Mouse (Mus musculus): ENCODE measurements at regions not wholly inside any gene's neighbourhood (a gene's known extent, or its start where the extent isn't known, plus 50 kb on each side); places are given as distances from the start of the nearest gene placed in this dataset.

DNA sequence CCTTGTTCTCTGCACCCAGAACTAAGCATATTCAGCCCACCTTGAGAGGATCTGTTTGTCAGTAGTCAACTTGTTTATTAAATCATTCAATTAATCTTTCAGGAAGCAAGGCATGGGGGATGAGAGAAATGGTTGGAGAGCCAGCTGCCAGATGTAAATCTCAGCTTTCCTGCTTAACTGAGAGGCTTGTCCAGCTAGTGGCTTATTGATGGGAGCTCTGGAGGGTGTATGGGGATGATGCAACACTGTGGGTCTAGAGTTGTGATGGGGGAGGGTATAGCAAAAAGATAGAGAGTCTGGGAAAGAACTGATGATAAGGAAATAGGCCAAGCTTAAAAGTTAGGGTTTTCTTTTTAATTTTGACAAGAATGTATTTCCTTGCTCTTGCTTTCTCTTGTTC is 2163.3 kb downstream of the 9330182O14Rik start:
- no peak overlapping the region for H3K27ac ChIP-seq (ENCODE audit: control insufficient read depth, insufficient read depth, low read depth, low read length, poor library complexity)
- no peak overlapping the region for H3K4me3 ChIP-seq (replicated peaks; ENCODE audit: control insufficient read depth, low read depth, low read length)
- no peaks in the 10 kb centered on the region for H3K4me1 ChIP-seq (ENCODE audit: control insufficient read depth, insufficient read depth, low read length)
- TF ChIP-seq POLR2A (IDR thresholded peaks at IDR 0.05; ENCODE audit: borderline replicate concordance, control insufficient read depth, low read depth, low read length) (no peak), CTCF (IDR thresholded peaks at IDR 0.05; ENCODE audit: control insufficient read depth, insufficient read depth, low read length) (no peak)

DNA sequence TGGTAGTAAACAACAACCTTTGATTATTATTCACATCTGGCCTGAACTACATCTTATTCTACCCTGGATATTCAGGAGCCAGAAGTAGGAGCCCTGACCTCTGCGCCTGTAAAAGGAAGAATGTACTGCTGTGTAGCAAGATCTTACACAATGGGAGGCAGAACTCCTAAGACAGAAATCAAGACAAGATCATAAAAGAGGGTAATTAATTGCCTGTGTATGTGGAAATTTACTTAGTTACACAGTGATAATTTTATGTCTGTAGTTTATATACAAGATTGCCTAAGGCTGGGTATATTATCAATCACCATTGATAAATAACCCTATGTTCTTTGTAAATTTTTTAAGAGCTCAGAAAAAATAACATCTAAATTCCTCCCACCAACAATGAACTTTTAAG is 2167.8 kb downstream of the 9330182O14Rik start:
- Histone ChIP-seq H3K4me1 (ENCODE audit: control insufficient read depth, insufficient read depth, low read length) (no peaks in the 10 kb centered on the region), H3K4me3 (replicated peaks; ENCODE audit: control insufficient read depth, low read depth, low read length) (no peak overlapping the region), H3K27ac (ENCODE audit: control insufficient read depth, insufficient read depth, low read depth, low read length, poor library complexity) (no peak overlapping the region)
- no peak for TF ChIP-seq POLR2A (IDR thresholded peaks at IDR 0.05; ENCODE audit: borderline replicate concordance, control insufficient read depth, low read depth, low read length)
- no peak for TF ChIP-seq CTCF (IDR thresholded peaks at IDR 0.05; ENCODE audit: control insufficient read depth, insufficient read depth, low read length)
- 60% methylated on average over 1 of the region's 1 CpGs for WGBS

- Histone ChIP-seq H3K4me3 (replicated peaks; ENCODE audit: control insufficient read depth, low read depth, low read length) (no peak overlapping the region), H3K4me1 (ENCODE audit: control insufficient read depth, insufficient read depth, low read length) (no peaks in the 10 kb centered on the region), H3K27ac (ENCODE audit: control insufficient read depth, insufficient read depth, low read depth, low read length, poor library complexity) (no peak overlapping the region)
- WGBS: 64% methylated on average over 3 of the region's 3 CpGs
- TF ChIP-seq POLR2A (IDR thresholded peaks at IDR 0.05; ENCODE audit: borderline replicate concordance, control insufficient read depth, low read depth, low read length): no peak
- no peak for TF ChIP-seq CTCF (IDR thresholded peaks at IDR 0.05; ENCODE audit: control insufficient read depth, insufficient read depth, low read length)
These were observed 2169.9 kb downstream of the 9330182O14Rik start for GRCm38 (mm10) chr15:42304097-42304496.

GRCm38 (mm10) chr15:42309586-42309985 is 2175.4 kb downstream of the 9330182O14Rik start:
- TF ChIP-seq CTCF (IDR thresholded peaks at IDR 0.05; ENCODE audit: control insufficient read depth, insufficient read depth, low read length): no peak
- no peak for TF ChIP-seq POLR2A (IDR thresholded peaks at IDR 0.05; ENCODE audit: borderline replicate concordance, control insufficient read depth, low read depth, low read length)
- Histone ChIP-seq H3K27ac (ENCODE audit: control insufficient read depth, insufficient read depth, low read depth, low read length, poor library complexity) (no peak overlapping the region), H3K4me1 (ENCODE audit: control insufficient read depth, insufficient read depth, low read length) (no peaks in the 10 kb centered on the region), H3K4me3 (replicated peaks; ENCODE audit: control insufficient read depth, low read depth, low read length) (no peak overlapping the region)
- 15% methylated on average over 5 of the region's 5 CpGs for WGBS

- WGBS: 72% methylated on average over 4 of the region's 4 CpGs
- TF ChIP-seq POLR2A (IDR thresholded peaks at IDR 0.05; ENCODE audit: borderline replicate concordance, control insufficient read depth, low read depth, low read length) (no peak), CTCF (IDR thresholded peaks at IDR 0.05; ENCODE audit: control insufficient read depth, insufficient read depth, low read length) (no peak)
- Histone ChIP-seq H3K27ac (ENCODE audit: control insufficient read depth, insufficient read depth, low read depth, low read length, poor library complexity) (no peak overlapping the region), H3K4me1 (ENCODE audit: control insufficient read depth, insufficient read depth, low read length) (no peaks in the 10 kb centered on the region), H3K4me3 (replicated peaks; ENCODE audit: control insufficient read depth, low read depth, low read length) (no peak overlapping the region)
These were observed 2177.0 kb downstream of the 9330182O14Rik start for GRCm38 (mm10) chr15:42311166-42311565.

DNA sequence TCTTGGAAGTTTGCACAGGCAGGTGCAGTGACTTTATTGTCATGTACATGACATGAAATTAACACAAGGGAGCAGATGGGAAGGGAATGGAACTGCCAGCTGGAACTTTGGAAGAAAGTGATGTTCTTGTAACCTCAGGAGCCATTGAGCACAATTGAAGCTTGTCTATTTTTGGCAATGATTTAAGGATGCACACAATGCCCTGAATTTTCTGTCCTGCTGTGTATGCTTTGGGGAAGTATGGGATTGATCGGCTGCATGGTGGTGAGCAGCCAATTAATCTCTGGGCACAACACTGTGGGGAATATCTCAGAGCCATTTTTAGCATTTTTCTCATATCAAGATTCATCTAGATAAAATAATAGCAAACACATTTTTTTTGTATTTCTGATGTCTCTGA is 2186.2 kb downstream of the 9330182O14Rik start:
- no peaks in the 10 kb centered on the region for H3K4me1 ChIP-seq (ENCODE audit: control insufficient read depth, insufficient read depth, low read length)
- 71% methylated on average over 1 of the region's 1 CpGs for WGBS
- TF ChIP-seq POLR2A (IDR thresholded peaks at IDR 0.05; ENCODE audit: borderline replicate concordance, control insufficient read depth, low read depth, low read length) (no peak), CTCF (IDR thresholded peaks at IDR 0.05; ENCODE audit: control insufficient read depth, insufficient read depth, low read length) (no peak)

GRCm38 (mm10) chr15:42322940-42323339 is 2188.8 kb downstream of the 9330182O14Rik start:
- TF ChIP-seq POLR2A (IDR thresholded peaks at IDR 0.05; ENCODE audit: borderline replicate concordance, control insufficient read depth, low read depth, low read length): no peak
- TF ChIP-seq CTCF (IDR thresholded peaks at IDR 0.05; ENCODE audit: control insufficient read depth, insufficient read depth, low read length): no peak
- WGBS: 65% methylated on average over 1 of the region's 1 CpGs
- no peaks in the 10 kb centered on the region for H3K4me1 ChIP-seq (ENCODE audit: control insufficient read depth, insufficient read depth, low read length)
- H3K4me3 ChIP-seq (replicated peaks; ENCODE audit: control insufficient read depth, low read depth, low read length): no peak overlapping the region
- no peak overlapping the region for H3K27ac ChIP-seq (ENCODE audit: control insufficient read depth, insufficient read depth, low read depth, low read length, poor library complexity)

More for the DNA sequence above, 2186.2 kb downstream of the 9330182O14Rik start:
- Histone ChIP-seq H3K4me3 (replicated peaks; ENCODE audit: control insufficient read depth, low read depth, low read length) (no peak overlapping the region), H3K27ac (ENCODE audit: control insufficient read depth, insufficient read depth, low read depth, low read length, poor library complexity) (no peak overlapping the region)

DNA sequence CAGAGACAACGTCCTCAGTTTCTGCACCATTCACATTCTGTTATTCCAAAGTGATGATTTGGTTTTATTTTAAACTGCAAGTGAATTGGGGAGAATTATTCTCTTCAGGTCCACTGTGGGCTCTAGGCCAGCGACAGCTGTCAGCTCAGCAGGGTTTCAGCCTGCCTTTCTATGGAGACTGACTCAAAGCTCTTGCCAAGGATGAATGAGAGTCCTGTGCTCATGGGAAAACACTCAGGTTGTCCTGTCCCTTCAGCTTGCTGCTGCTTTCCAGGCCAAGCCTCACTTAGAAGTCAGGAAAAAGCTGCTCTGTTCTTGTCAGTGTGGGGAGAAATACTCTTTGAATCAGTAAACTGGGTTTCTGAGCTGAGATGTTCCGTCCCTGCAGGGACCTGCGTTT is 2191.1 kb downstream of the 9330182O14Rik start:
- Histone ChIP-seq H3K4me1 (ENCODE audit: control insufficient read depth, insufficient read depth, low read length) (no peaks in the 10 kb centered on the region), H3K27ac (ENCODE audit: control insufficient read depth, insufficient read depth, low read depth, low read length, poor library complexity) (no peak overlapping the region), H3K4me3 (replicated peaks; ENCODE audit: control insufficient read depth, low read depth, low read length) (no peak overlapping the region)
- 79% methylated on average over 4 of the region's 4 CpGs for WGBS
- TF ChIP-seq CTCF (IDR thresholded peaks at IDR 0.05; ENCODE audit: control insufficient read depth, insufficient read depth, low read length): no peak
- no peak for TF ChIP-seq POLR2A (IDR thresholded peaks at IDR 0.05; ENCODE audit: borderline replicate concordance, control insufficient read depth, low read depth, low read length)

DNA sequence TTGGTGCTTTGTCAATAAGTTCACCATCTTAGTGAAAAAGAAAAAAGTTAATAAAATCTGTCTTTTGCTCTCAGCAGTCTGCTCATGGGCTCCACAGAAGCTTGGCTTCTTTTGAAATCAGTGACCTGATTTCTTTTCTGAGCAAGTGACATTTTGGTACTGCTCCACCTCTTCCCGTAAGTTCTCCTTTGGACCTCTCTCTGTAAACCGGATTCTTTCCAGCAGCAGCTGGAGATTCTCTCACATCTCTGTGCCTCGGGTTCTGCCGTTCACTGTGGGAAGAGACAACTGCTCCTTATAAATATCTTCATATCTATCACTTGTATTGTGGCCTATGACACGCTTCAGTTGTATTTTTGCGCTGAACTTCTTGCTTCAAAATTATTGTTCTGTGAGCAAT is 2194.4 kb downstream of the 9330182O14Rik start:
- WGBS: 87% methylated on average over 6 of the region's 6 CpGs
- TF ChIP-seq POLR2A (IDR thresholded peaks at IDR 0.05; ENCODE audit: borderline replicate concordance, control insufficient read depth, low read depth, low read length): no peak
- no peak for TF ChIP-seq CTCF (IDR thresholded peaks at IDR 0.05; ENCODE audit: control insufficient read depth, insufficient read depth, low read length)
- no peak overlapping the region for H3K27ac ChIP-seq (ENCODE audit: control insufficient read depth, insufficient read depth, low read depth, low read length, poor library complexity)
- no peak overlapping the region for H3K4me3 ChIP-seq (replicated peaks; ENCODE audit: control insufficient read depth, low read depth, low read length)
- no peaks in the 10 kb centered on the region for H3K4me1 ChIP-seq (ENCODE audit: control insufficient read depth, insufficient read depth, low read length)
